Mouse (Mus musculus) heart, embryonic 15.5 days (tissue): ENCODE data around the gene Olfr1079. TPM values are rescaled to one million over a fixed set of nuclear protein-coding genes. Genes with fewer than 3 reads are reported as not detected.
"Not testable (repeated sequence)": the region's sequence is repeated elsewhere in the genome, so short reads cannot be mapped to it uniquely, and the experiment has no call there.

Experiments
- ATAC-seq: fragments of 200-750 bp; cut with Nextera tagmentation; replicated peaks from 2 replicates; pipeline ENCODE4 v1.8.0; 2017; ENCODE audit warnings: low read depth, moderate TSS enrichment; ENCODE audit not compliant: insufficient number of reproducible peaks, insufficient read depth, low FRiP score
- H3K27ac ChIP-seq: fragments of 300-500 bp; sonication (generic); 2 replicates; pipeline ENCODE4 v1.5.1; 2015; ENCODE audit warnings: mild to moderate bottlenecking, inconsistent platforms
- H3K27me3 ChIP-seq: fragments of 300-500 bp; sonication (generic); 2 replicates; pipeline ENCODE4 v1.6.1; 2015; ENCODE audit warnings: inconsistent platforms
- H3K36me3 ChIP-seq: fragments of 300-500 bp; sonication (generic); 2 replicates; pipeline ENCODE4 v1.6.1; 2015; ENCODE audit warnings: mild to moderate bottlenecking, inconsistent platforms
- H3K4me1 ChIP-seq: fragments of 300-500 bp; sonication (generic); replicated peaks from 2 replicates; pipeline ENCODE4 v1.6.1; 2015; ENCODE audit warnings: inconsistent platforms
- H3K4me2 ChIP-seq: fragments of 300-500 bp; sonication (generic); 2 replicates; pipeline ENCODE4 v1.6.1; 2015; ENCODE audit warnings: inconsistent platforms, mild to moderate bottlenecking, moderate library complexity
- H3K4me3 ChIP-seq: fragments of 300-500 bp; sonication (generic); 2 replicates; pipeline ENCODE4 v1.5.1; 2015; ENCODE audit warnings: mild to moderate bottlenecking, inconsistent platforms
- H3K9ac ChIP-seq: fragments of 300-500 bp; sonication (generic); 2 replicates; pipeline ENCODE4 v1.6.1; 2015; ENCODE audit warnings: mild to moderate bottlenecking, inconsistent platforms
- H3K9me3 ChIP-seq: fragments of 300-500 bp; sonication (generic); replicated peaks from 2 replicates; pipeline ENCODE4 v1.6.1; 2016; ENCODE audit warnings: inconsistent platforms
- WGBS: fragments of 180-500 bp; shearing (Covaris S2); methylation state at CpG from one replicate; pipeline ENCODE4 v1.1.7; 2015; ENCODE audit warnings: mixed read lengths; 5-methylcytosine and 5-hydroxymethylcytosine counted together
- polyA plus RNA-seq: library from polyadenylated mRNA; unstranded; fragments of >200 nt; fragmentation: Nextera tagmentation; extraction: Ambion mirVana; gene quantifications from 2 replicates; pipeline ENCODE4 v1.2.1, GENCODE M21; 2015

Gene Olfr1079
- not detected in 2 replicates for polyA plus RNA-seq

- no peaks in the 10 kb centered on the region for H3K36me3 ChIP-seq
- no peak for ATAC-seq
- WGBS, result 56% methylated on average over 1 of the region's 1 CpGs
Observed at GRCm38 (mm10) chr2:86542380-86542779, at the start of gene Olfr1079. Gene Olfr1079 (minus strand): TSS chr2:86542480.

GRCm38 (mm10) chr2:86558135-86558534, 15.9 kb upstream of the Olfr1079 start, which contains the start of gene Olfr1080:
Gene Olfr1080 (minus strand): TSS chr2:86558235.
- H3K27ac ChIP-seq, H3K36me3 ChIP-seq, H3K9ac ChIP-seq, H3K4me3 ChIP-seq, H3K4me2 ChIP-seq, H3K9me3 ChIP-seq, H3K4me1 ChIP-seq, ATAC-seq, H3K27me3 ChIP-seq: not testable (repeated sequence)

More at GRCm38 (mm10) chr2:86542380-86542779, at the start of gene Olfr1079:
- Histone ChIP-seq H3K4me2 (no peak within 1 kb of the TSS), H3K27me3 (no peaks in the 10 kb centered on the region), H3K4me1 (no peaks in the 10 kb centered on the region), H3K9ac (no peak within 1 kb of the TSS), H3K9me3 (no peaks in the 10 kb centered on the region), H3K4me3 (no peak within 1 kb of the TSS), H3K27ac (no peak within 1 kb of the TSS)

- H3K4me1 ChIP-seq, result no peaks in the 10 kb centered on the region
- no peaks in the 10 kb centered on the region for H3K9me3 ChIP-seq
- H3K4me3 ChIP-seq, result no peak overlapping the region
- ATAC-seq, result no peak
- no peak overlapping the region for H3K9ac ChIP-seq
- 58% methylated on average over 1 of the region's 1 CpGs for WGBS
- no peaks in the 10 kb centered on the region for H3K36me3 ChIP-seq
- H3K27me3 ChIP-seq, result no peaks in the 10 kb centered on the region
- H3K27ac ChIP-seq, result no peak overlapping the region
- H3K4me2 ChIP-seq, result no peak overlapping the region
Observed at GRCm38 (mm10) chr2:86530991-86531390, 11.3 kb downstream of the Olfr1079 start.

- Histone ChIP-seq H3K4me3 (no peak within 1 kb of the TSS), H3K4me2 (no peak within 1 kb of the TSS), H3K27ac (no peak within 1 kb of the TSS), H3K36me3 (no peaks in the 10 kb centered on the region), H3K27me3 (no peaks in the 10 kb centered on the region), H3K4me1 (no peaks in the 10 kb centered on the region), H3K9me3 (no peaks in the 10 kb centered on the region), H3K9ac (no peak within 1 kb of the TSS)
- WGBS, result 67% methylated on average over 1 of the region's 1 CpGs
- no peak for ATAC-seq
Observed at GRCm38 (mm10) chr2:86508161-86508560, 34.1 kb downstream of the Olfr1079 start, which contains the start of gene Olfr1076. Gene Olfr1076 (plus strand): TSS chr2:86508461.

GRCm38 (mm10) chr2:86487286-86487685, 55.0 kb downstream of the Olfr1079 start, which contains the start of gene Olfr228:
Gene Olfr228 (minus strand): TSS chr2:86487386.
- Histone ChIP-seq H3K4me1 (no peaks in the 10 kb centered on the region), H3K27ac (no peak within 1 kb of the TSS), H3K9me3 (no peaks in the 10 kb centered on the region), H3K9ac (no peak within 1 kb of the TSS), H3K27me3 (no peaks in the 10 kb centered on the region), H3K4me2 (no peak within 1 kb of the TSS), H3K4me3 (no peak within 1 kb of the TSS), H3K36me3 (no peaks in the 10 kb centered on the region)
- ATAC-seq, result no peak
- 33% methylated on average over 1 of the region's 1 CpGs for WGBS

Other genes starting within 250 kb of the Olfr1079 start
- not detected in 2 replicates for gene Olfr1053, start 227.2 kb downstream of the Olfr1079 start, polyA plus RNA-seq
- not detected in 2 replicates for gene Olfr1054, start 207.0 kb downstream of the Olfr1079 start, polyA plus RNA-seq
- gene Olfr1055, start 192.2 kb downstream of the Olfr1079 start, polyA plus RNA-seq, result not detected in 2 replicates
- not detected in 2 replicates for gene Olfr1056, start 180.0 kb downstream of the Olfr1079 start, polyA plus RNA-seq
- gene Olfr1057, start 164.1 kb downstream of the Olfr1079 start, polyA plus RNA-seq, result not detected in 2 replicates
- not detected in 2 replicates for gene Olfr1058, start 153.9 kb downstream of the Olfr1079 start, polyA plus RNA-seq
- gene Olfr1061, start 128.4 kb downstream of the Olfr1079 start, polyA plus RNA-seq, result not detected in 2 replicates
- gene Olfr1062, start 115.7 kb downstream of the Olfr1079 start, polyA plus RNA-seq, result not detected in 2 replicates
- gene Olfr1065, start 91.9 kb downstream of the Olfr1079 start, polyA plus RNA-seq, result not detected in 2 replicates
- gene Olfr1066, start 86.2 kb downstream of the Olfr1079 start, polyA plus RNA-seq, result not detected in 2 replicates
- not detected in 2 replicates for gene Olfr228, start 55.1 kb downstream of the Olfr1079 start, polyA plus RNA-seq
- gene Olfr1076, start 34.0 kb downstream of the Olfr1079 start, polyA plus RNA-seq, result not detected in 2 replicates
- not detected in 2 replicates for gene Olfr1080, start 15.8 kb upstream of the Olfr1079 start, polyA plus RNA-seq
- not detected in 2 replicates for gene Olfr1082, start 56.5 kb upstream of the Olfr1079 start, polyA plus RNA-seq
- gene Olfr1084, start 97.2 kb upstream of the Olfr1079 start, polyA plus RNA-seq, result not detected in 2 replicates
- gene Olfr1085, start 119.5 kb upstream of the Olfr1079 start, polyA plus RNA-seq, result not detected in 2 replicates
- gene Olfr1086, start 137.6 kb upstream of the Olfr1079 start, polyA plus RNA-seq, result not detected in 2 replicates
- not detected in 2 replicates for gene Olfr1087, start 155.9 kb upstream of the Olfr1079 start, polyA plus RNA-seq
- not detected in 2 replicates for gene Olfr1089, start 191.2 kb upstream of the Olfr1079 start, polyA plus RNA-seq
- gene Olfr1090, start 216.5 kb upstream of the Olfr1079 start, polyA plus RNA-seq, result not detected in 2 replicates
- not detected in 2 replicates for gene Olfr1093, start 240.0 kb upstream of the Olfr1079 start, polyA plus RNA-seq